Mouse (Mus musculus) kidney, postnatal 10 days (tissue): ENCODE data around the gene Gm10639.
"Not testable (repeated sequence)": the region's sequence is repeated elsewhere in the genome, so short reads cannot be mapped to it uniquely, and the experiment has no call there.

Experiments used
- DNase-seq: peaks from one replicate; pipeline ENCODE4 v3.0.0; 2021; ENCODE audit warnings: mixed read lengths

Gene Gm10639

DNA sequence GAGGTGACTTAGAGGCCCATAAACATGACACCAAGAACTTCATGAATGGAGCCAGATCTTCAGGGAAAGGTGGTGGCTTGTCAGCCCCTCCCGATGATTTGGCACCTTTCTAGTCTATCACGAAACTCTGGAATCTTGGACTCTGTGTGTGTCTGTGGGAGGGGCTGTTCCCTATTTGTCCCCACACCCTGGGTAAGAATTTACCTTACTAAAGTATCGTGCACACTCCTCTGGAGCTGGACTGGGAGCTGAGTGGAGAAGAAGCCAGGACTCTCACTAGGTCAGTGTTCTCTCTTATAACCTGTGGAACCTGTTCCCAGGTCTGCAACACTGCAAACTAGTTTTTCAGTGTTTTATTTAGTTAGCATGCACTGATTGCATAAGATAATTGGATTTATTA is at the start of gene Gm10639:
Gene Gm10639, plus strand, starts transcription at position 201 of the 400 bp plus-strand sequence.
- not testable (repeated sequence) for DNase-seq

DNA sequence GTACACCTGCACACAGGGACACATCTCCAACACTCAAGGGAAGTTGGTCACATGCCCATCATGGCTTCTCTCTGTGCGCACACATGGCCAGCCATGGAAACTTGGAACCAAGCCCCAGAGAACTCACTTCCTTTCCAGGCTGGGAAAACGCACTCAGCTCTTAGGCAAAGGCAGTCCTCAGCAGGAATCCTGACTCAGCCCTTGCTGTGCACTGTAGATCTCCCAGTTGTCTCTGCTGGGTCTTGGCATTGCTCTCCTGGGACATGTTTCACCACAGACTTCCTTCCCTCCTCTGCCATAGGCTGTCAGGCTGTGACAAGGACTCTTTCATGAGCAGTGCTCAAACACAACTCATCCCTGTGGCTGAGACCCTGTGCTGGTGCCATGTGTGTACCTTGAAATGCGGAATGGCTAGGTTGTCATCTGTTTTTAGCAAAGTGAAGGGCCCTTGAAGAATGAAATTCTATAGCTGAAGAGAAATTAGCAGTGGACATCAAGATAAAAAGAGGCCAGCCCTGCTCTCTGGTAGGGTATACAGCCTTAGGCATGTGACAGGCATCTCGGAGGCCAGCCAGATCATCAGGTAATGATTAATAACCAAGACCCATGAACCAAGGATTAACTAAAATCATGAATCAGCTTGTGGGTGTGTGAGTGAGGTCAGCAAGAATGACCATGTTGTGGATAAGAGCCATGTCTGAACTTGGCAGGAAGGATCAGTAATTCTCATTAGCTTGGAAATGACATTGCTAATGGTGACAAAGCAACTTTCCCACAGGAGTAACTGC is 33.8 kb upstream of the Gm10639 start:
- peak; percentile 17 for DNase-seq

- DNase-seq = not testable (repeated sequence)
These were observed 32.8 kb upstream of the Gm10639 start, which contains the start of gene Gm3776 for GRCm38 (mm10) chr9:78256914-78257313. Gm3776 (plus strand) TSS chr9:78257129.

DNA sequence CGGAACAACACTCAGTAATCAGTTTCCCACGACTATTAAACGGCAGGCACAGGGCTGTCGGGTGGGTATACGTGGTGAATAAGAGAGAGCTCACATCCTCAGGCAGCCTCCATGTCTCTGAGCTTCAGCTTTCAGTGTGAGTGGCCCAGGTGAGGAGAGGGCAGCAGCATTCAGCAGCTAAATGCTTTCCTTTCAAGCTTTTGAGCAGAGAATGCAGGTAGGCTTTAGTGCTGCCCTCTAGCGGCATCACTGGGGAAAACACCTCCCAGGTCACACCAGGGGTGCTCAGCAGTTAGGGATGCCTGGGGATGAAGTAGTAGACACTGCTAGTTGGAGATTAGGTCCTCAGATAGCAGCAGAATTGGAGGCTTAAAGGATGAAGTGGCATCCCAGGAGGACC is 30.0 kb upstream of the Gm10639 start:
- DNase-seq = peak; percentile 66

GRCm38 (mm10) chr9:78270945-78271344 is 18.8 kb upstream of the Gm10639 start:
- not testable (repeated sequence) for DNase-seq

DNA sequence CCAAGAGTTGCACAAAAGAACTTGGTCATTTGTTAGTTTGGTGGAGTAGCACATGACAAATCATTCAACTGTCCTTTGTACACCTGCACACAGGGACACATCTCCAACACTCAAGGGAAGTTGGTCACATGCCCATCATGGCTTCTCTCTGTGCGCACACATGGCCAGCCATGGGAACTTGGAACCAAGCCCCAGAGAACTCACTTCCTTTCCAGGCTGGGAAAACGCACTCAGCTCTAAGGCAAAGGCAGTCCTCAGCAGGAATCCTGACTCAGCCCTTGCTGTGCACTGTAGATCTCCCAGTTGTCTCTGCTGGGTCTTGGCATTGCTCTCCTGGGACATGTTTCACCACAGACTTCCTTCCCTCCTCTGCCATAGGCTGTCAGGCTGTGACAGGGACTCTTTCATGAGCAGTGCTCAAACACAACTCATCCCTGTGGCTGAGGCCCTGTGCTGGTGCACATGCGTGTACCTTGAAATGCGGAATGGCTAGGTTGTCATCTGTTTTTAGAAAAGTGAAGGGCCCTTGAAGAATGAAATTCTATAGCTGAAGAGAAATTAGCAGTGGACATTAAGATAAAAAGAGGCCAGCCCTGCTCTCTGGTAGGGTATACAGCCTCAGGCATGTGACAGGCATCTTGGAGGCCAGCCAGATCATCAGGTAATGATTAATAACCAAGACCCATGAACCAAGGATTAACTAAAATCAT is 7.6 kb upstream of the Gm10639 start:
- DNase-seq = peak; percentile 64

- not testable (repeated sequence) for DNase-seq
These were observed 660 bp upstream of the Gm10639 start for GRCm38 (mm10) chr9:78289063-78289462.

DNA sequence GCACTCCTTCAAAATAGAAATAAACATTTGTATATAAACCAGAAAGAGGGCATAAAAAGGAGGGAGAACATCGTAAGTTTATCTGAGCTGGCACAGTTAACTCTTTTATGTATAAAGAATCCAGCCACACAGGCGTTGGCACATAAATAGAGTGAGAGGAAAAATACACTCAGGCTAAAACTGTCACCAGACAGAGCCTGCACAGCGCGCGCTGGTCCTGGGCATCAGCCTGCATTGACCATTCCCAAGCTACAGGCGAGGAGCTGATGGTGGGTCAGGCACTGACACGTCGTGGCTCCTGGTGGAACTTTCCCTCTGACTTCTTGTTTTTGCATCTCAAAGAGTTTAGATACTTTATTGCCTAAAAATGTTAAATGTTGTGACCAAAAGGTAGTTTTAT is 2.7 kb downstream of the Gm10639 start:
- not testable (repeated sequence) for DNase-seq

GRCm38 (mm10) chr9:78293683-78294082 is 4.0 kb downstream of the Gm10639 start:
- DNase-seq = not testable (repeated sequence)

DNA sequence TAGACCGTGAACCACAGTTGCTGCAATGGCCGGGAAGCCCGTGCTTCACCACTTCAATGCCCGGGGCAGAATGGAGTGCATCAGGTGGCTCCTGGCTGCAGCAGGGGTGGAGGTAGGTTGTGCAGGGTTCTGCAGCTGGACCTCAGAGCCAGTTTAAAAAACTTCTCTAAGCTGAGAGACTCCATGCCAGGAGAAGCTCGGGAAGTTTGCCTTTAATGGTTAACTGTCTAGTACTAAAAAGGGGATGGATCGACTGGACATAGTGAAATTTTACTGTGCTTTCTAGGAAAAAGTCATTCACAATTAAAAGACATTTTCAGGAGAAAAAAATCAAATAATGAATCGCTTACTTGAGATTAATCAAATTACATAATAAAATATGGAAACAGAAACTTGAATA is 5.1 kb downstream of the Gm10639 start:
- not testable (repeated sequence) for DNase-seq

DNA sequence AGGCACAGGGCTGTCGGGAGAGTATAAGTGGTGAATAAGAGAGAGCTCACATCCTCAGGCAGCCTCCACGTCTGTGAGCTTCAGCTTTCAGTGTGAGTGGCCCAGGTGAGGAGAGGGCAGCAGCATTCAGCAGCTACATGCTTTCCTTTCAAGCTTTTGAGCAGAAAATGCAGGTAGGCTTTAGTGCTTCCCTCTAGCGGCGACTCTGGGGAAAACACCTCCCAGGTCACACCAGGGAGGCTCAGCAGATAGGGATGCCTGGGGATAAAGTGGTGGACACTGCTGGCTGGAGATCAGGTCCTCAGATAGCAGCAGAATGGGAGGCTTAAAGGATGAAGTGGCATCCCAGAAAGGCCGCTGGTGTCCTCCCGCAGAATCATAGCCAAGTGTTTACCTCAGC is 6.4 kb downstream of the Gm10639 start:
- DNase-seq = peak; percentile 65

DNA sequence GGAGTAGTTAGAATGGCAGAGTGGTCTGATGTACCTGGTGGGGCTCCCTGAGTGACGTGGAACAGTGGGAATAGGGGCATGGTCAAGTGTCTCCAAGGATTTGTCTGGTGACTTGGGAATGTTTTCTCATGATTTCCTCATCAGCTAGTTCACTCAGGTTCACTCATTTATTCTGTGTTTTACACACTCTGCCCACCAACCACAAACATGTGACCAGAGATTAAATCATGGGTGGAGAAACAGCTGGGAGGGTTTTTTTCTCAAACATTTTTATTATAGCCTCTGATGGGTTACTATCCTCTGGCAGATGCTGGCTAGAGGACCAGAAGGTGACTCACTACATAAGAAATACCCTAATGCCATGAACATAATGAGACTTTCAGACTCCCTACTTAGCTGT is 8.5 kb downstream of the Gm10639 start:
- DNase-seq = no peak

- not testable (repeated sequence) for DNase-seq
These were observed 9.4 kb downstream of the Gm10639 start for GRCm38 (mm10) chr9:78299143-78299542.

DNA sequence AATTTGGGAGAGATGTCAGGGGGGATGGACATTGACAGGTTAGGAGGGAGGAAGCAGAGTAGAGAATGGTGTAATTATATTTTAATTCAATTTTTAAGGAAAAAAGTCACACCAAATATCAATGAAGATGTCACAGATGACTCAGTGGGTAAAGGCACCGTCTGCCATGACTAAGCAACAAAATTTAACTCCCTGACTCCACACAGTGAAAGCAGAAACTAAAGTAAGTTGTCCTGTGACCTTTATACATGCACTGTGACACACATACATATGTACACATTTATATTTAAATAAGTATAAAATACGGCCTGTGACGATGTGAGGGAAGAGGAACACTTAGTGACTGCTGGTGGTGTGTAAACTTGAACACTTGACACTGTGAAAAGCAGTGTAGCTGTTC is 18.4 kb downstream of the Gm10639 start:
- DNase-seq = not testable (repeated sequence)

DNA sequence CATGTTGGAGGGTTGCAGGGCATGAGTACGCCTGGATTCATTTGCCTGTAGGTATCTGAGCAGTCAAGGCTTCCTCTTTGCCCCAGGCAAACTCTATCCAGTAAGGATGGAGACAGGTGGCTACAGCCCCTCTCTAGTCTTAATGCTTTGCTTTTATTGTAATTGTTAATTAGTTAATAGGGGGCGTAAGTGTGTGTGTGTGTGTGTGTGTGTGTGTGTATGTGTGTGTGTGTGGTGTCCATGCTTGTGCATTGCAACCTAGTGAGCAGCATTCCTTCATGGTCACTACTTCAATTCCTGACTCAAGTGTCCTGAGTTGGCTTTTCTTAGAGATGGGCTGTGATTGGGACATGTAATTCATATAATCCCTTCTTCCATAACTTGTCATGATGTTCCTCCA is 25.0 kb downstream of the Gm10639 start, which contains the start of gene Omt2a:
Gene Omt2a, minus strand, starts transcription at position 101 of the 400 bp plus-strand sequence.
- no peak for DNase-seq

DNA sequence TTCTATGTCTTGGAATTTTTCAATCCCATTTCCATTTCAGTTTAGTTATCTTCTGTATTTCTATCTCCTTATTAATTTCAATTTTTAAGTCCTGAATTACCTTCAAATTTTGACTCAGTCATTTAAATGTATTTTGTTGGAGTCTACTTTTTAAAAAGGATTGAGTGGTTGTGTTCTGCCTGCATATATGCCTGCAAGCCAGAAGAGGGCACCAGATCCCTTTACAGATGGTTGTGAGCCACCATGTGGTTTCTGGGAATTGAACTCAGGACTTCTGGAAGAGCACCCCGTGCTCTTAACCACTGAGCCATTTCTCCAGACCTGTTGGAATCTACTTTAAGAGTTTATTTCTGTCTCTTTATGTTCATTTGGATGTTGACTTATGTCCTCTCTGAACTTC is 29.8 kb downstream of the Gm10639 start:
- DNase-seq = no peak

- DNase-seq = not testable (repeated sequence)
These were observed 37.6 kb downstream of the Gm10639 start, which contains the start of gene Omt2b for GRCm38 (mm10) chr9:78327289-78327688. Omt2b (plus strand) TSS chr9:78327589.

GRCm38 (mm10) chr9:78337050-78337449 is 47.3 kb downstream of the Gm10639 start:
- DNase-seq = peak; percentile 27

DNA sequence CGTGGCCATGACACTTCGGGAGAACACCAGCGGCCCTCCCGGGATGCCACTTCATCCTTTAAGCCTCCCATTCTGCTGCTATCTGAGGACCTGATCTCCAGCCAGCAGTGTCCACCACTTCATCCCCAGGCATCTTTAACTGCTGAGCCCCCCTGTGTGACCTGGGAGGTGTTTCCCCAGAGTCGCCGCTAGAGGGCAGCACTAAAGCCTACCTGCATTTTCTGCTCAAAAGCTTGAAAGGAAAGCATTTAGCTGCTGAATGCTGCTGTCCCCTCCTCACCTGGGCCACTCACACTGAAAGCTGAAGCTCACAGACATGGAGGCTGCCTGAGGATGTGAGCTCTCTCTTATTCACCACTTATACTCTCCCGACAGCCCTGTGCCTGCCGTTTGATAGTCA is 50.6 kb downstream of the Gm10639 start:
- DNase-seq = peak; percentile 61

DNA sequence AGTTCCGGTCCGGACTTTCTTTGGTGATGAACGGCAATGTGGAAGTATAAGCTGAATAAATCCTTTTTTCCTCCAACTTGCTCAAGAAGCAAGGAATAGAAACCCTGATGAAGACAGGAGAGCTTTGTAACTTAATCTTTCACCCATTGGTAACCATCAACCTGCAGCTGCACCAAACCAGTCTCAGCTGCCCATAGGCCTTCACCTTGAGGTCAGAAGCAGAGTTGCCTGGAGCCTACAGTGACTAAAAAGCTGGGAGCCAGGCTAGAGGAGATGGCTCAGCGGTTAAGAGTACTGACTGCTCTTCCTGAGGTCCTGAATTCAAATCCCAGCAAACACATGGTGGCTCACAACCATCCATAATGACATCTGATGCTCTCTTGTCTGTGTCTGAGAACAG is 52.8 kb downstream of the Gm10639 start:
- DNase-seq = not testable (repeated sequence)

DNA sequence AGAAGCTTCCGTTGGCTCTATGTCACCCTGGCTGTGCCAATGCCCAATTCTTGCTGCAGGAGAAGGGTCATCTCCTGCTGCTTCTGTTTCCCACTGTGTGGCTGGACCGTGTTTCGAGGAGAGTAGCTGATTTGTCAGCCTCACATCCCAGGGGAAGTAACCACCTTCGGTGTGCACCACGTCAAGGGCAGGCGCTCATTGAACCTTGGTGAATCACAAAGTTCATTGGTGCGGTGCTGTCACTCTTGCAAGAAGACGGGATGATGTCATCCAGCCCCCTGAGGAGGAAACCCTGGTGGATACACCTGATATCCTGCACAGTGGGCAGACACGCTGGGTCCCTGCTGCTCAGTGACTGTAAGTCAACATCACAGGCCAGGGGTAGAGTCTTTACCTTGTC is 53.3 kb downstream of the Gm10639 start:
- DNase-seq = not testable (repeated sequence)

DNA sequence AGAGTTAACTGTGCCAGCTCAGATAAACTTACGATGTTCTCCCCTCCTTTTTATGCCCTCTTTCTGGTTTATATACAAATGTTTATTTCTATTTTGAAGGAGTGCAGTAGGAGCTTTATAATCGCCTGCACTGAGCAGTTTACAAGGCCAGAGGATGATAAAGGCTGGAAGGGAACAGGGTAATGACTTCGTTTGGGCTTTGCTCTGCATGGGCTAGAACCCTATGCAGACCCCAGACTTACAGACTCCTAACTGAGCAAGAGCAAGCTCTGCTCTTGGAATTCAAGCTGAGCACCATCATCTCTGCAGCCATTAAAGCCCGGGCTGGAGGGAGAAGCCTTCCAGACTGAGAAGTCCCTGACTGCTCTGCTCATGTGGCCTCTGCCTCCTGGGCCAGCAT is 55.5 kb downstream of the Gm10639 start:
- DNase-seq = not testable (repeated sequence)

DNA sequence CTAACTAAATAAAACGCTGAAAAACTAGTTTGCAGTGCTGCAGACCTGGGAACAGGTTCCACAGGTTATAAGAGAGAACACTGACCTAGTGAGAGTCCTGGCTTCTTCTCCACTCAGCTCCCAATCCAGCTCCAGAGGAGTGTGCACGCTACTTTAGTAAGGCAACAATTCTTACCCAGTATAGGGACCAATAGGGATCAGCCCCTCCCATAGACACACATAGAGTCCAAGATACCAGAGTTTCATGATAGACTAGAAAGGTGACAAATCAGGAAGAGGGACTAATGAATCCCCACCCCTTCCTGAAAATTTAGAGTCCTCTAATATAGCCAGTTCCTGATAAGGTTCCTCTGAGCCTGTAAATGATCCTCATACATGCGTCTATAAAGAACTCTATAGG is 57.3 kb downstream of the Gm10639 start:
- DNase-seq = no peak
